Mouse (Mus musculus): ENCODE data around the gene St6galnac1.
A peak's percentile ranks its signal among the peaks of the same experiment; 100 is the strongest.
"Not testable (repeated sequence)": the region's sequence is repeated elsewhere in the genome, so short reads cannot be mapped to it uniquely, and the experiment has no call there.

The St6galnac1 gene

DNA sequence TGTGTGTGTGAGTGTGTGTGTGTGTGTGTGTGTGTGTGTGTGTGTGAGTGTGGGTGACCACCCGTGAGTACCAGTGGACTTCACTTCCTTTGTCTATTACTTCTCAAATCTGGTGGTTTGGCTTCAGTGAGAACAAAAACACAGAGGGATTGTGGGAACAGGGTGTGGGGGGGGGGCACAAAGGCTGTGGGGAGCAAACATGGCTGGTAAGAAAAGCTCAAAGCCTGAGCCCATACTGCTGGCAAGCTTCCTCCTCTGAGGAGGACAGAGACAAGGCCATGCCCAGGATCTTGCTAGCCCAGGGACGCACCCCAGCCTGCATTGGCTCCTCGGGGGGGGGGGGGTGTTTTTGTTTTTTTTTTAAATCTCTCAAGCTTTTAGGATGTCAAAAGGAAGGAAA lies 32.2 kb upstream of the St6galnac1 start:
- DNase-seq (ENCODE audit: low read depth, low spot score) = no peak

DNA sequence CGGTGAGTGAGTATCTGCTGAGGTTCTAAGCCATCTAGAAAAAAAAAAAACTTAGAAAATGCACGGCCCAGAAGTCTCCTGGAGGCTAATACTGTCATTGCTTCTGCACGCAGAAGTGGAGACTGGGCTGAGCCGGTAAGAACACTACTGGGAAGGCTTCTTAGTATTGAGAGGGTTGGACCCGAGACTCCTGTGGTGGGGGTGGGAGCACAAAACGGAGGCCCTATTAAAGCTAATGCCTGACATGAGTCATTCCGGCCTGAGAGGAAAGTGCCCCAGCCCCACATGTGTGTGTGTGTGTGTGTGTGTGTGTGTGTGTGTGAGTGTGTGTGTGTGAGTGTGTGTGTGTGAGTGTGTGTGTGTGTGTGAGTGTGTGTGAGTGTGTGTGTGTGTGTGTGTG lies 31.8 kb upstream of the St6galnac1 start:
- no peak for DNase-seq (ENCODE audit: low read depth, low spot score)

DNA sequence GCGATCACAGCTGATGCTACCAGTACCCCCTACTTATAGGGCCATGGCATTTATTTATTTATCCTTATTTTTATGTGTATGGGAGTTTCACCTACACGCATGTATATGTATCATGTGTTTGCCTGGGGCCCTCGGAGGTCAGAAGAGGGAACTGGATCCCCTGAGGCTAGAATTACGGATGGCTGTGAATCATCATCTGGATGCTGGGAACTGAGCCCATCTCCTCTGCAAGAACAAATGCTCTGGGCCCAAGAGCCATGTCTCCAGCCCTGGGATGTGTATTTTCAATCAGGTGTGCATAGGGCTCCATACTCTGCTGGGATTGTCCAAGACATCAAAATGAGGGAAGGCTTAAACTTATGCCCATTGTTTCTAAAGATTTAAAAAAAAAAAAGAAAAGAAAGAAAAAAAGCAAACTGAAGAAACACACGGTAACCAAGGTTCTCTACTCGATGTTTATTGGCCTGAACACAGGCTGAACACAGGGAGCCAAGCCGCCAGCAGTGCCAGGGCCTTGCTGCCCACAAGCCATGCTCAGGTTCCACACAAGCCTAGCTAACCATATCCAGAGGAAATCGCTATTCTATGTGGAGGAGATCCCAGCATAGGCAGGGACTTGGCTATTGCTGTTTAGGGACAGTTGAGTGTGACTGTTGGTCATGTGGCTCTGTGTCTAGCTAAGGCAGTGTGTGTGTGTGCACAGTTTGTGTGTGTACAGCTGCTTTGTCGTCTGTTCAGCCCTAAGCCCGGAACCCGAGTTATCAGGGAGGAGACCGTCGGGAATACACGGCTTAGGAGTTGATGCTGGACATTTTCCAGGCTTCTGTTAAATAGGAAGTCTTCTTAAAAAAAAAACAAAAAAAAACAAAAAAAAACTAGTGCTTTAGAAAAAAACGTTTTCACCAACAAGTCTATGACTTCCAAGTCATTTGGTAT lies 31.1 kb upstream of the St6galnac1 start:
- DNase-seq (ENCODE audit: low read depth, low spot score) = no peak

DNA sequence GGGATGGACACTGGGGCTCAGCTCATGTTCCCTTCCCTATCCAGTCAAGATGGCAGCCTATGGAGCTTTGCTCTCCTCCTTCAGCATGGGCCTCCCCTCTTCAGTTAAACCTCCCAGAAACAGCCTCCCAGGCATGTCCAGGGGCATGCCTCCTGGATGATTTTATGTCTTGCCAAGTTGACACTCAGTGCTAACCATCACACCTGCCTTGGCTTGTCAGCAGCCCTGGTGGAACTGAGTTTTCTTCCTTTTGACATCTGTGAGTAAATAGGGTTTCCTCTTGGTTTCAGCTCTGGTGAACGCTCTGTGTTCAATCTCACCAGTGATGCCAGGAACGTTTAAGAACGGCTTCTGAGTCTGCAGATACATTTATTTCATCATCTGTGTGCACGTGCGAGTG lies 27.4 kb upstream of the St6galnac1 start:
- DNase-seq (ENCODE audit: low read depth, low spot score) = no peak

DNA sequence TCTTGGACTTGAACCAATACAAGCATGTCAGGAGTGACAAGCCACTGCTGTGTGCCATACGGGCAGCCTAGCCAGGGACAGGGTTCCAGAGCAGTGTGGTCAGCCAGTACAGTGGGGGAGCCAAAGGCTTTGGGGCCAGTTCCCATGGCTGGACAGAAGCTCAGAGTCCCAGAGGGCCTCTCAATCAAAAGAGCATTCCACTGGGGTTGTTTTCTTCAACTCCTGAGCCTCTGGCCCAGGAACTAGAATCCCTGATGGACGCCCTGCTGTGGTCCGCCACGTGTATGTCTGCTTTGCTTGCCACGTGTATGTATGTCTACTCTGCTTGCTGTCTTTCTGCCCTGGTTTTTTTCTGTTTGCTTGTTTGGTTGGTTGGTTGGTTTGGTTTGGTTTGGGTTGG lies 25.8 kb upstream of the St6galnac1 start:
- no peak for DNase-seq (ENCODE audit: low read depth, low spot score)

DNA sequence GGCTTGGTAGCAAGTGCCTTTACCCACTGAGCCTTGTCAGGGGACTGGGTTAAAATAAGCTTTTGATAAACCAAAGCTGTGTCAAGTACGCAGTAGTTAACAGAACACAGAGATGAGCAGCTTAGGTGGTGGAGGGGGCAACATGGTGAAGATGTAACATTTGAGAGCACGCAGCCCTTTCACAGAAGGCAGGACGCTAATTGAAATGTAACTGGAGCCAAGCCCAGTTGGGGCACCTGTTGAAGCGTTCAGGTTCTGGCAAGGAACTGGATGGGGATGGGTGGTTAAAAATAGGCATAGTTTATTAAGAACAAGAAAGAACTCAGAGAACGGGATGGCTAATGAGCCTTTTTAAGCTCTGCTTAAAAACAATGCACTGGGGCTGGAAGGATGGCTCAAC lies 24.1 kb upstream of the St6galnac1 start:
- DNase-seq (ENCODE audit: low read depth, low spot score) = no peak

DNA sequence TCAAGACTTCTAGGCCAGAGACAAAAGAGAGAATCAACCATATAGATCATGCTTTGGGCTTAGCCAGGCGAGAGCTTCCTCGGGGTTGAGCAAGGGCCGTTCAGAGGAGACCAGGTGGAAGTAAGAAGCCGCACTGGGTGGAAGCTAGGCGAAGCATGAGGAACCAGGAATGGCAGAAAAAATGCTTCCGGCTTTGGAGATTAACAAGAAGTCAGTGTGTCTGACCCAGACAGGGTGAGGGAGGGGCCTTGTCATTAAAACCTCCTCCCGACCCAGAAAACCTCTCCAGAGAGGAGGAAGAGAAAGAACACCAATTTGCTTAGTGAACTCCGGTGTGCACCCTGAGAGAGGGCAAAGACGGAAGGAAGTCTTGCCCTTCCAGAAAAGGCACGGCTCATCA lies 8.9 kb upstream of the St6galnac1 start:
- no peak for DNase-seq (ENCODE audit: low read depth, low spot score)

DNA sequence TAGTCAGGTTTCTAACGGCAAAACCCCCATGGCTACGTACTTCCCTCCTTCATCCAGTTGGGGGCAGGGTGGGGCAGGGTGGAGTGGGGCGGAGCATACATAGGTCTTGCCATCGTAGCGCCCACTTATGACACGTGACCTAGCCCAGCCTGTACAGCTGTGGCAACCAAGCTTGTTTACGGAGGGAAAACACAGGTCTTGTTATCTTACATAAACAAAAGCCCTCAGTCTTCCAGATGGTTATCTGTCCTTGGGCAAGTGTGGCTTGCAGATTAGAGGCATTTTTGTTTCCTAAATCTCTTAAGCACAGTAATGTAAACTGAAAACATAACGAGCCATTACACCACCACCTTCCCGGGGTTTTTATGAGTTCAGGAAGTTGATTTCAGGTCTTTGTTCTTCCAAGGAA lies 7.4 kb upstream of the St6galnac1 start:
- peak; percentile 78 for DNase-seq (ENCODE audit: low read depth, low spot score)

DNA sequence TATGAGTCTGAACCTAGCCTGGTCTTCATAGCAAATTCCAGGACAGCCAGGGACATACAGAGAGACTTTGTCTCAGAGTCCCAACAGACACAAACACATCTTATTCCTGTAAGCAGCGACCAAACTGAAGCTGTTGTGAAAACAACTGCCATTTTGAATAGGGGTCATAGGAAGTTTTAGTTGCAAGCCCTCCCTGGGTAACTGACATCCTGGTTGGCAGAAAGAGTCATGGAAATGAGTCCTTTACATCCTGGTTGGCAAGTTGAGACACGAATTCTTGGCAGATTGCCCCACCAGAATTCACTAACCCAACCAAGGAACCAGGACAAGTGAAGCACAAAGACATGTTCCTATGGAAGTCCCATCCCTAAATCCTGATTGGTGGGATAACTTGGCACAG lies 2.1 kb downstream of the St6galnac1 start:
- no peak for DNase-seq (ENCODE audit: low read depth, low spot score)

DNA sequence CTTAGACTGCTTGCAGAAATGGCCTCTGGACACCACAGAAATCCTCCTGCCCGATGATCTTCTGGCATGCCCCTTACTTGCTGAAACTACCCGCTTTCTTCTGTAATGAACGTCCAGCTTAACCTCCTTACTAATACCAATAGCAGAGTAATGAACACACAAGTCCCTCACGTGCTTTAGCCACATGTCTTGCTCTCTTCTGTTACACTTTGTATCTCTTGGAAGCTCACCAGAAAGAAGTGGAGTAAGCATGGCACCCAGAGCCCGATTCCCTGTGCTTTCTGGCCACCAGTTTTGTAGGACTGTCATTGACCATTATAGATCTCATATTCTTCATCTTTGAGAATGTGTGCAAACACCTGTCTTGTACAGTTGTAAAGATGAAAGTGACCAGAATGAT lies 5.4 kb downstream of the St6galnac1 start:
- no peak for DNase-seq (ENCODE audit: low read depth, low spot score)

DNA sequence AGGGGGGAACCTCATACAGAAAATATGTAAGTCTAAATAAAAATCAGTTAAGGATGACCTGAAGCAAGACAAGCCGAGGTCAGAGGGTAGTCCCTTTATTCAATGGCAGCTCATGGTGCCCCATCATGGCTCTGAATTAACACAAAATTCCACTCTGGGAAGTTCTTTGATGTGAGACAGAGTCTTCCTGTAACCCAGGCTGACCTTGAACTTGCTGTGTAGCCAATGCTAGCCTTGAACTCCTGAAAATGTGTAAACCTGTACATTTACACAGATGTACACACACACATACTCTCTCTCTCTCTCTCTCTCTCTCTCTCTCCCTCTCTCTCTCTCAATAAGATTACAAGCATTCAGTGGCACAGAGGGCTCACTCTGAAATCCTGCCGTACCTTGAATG lies 10.4 kb downstream of the St6galnac1 start:
- DNase-seq (ENCODE audit: low read depth, low spot score) = no peak

DNA sequence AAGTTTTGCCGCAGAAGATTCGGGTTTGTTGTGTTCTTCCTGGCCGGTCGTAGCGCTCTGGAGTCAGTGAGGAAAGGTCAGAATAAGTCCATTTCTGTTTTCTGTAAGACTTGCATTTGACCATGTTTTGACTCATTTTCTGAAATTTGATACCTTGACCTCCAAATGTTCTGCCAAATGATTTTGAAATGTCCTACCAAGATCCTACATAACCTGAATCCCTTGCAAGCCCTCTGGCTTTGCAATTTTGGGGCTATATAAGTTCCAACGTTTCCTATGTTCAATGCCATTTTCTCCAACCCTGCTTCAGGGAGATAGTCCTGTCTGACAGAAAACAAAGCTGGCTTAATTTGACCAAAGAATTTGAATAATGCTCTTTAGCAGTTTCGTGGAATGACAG lies 11.0 kb downstream of the St6galnac1 start:
- DNase-seq (ENCODE audit: low read depth, low spot score) = no peak

DNA sequence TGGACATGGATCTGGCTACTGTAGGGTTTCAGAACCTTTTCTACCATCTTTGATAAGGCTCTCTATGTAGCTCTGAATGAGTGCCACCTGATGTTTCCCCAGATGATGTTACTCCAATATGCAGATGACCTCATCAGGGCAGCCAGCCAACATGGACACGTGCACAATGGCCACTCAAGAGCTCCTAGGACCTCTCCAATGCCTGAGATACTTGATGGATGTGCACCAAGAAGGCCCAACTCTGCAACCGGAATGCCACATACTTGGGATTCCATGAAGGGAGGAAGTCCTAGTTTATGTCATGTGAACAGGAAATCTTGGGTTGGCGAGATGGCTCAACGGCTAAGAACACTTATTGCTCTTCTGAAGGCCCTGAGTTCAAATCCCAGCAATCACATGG lies 20.1 kb downstream of the St6galnac1 start:
- no peak for DNase-seq (ENCODE audit: low read depth, low spot score)

DNA sequence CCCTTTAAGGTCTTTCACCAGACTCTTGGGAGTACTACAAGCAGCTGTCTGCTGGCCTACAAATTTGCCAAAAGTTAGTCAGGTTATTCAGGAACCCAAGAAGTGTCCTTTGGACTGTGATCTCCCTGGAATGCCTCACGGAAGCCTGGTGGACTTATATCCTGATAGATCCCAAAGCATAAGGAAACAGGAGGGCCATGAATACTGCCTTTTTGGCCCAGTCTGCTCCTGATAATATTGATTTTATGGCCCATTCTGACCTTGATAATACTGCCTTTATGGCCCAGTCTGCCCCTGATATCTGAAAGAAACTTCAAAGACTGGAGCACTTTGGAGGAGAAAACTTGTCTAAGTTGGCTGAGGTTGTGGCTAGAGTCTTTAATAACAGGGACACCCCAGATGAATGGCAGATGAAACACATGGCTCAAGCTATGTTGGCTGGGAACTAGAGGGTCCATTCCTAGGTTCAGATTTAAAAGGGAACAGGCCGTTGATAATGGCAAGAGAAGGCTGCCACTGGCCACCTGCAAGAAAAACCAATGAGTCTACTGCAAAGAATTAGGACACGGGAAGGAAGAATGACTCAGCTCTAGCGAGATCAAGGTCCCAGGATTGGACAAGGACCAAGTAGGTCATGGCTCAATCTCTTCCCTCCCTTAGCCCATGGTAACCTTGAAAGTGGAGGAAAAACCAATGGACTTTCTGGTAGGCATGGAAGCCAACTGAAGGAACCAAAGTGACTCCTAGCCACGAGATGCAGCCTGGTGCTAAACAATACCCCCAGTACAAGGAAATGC lies 21.4 kb downstream of the St6galnac1 start:
- DNase-seq (ENCODE audit: low read depth, low spot score) = no peak

DNA sequence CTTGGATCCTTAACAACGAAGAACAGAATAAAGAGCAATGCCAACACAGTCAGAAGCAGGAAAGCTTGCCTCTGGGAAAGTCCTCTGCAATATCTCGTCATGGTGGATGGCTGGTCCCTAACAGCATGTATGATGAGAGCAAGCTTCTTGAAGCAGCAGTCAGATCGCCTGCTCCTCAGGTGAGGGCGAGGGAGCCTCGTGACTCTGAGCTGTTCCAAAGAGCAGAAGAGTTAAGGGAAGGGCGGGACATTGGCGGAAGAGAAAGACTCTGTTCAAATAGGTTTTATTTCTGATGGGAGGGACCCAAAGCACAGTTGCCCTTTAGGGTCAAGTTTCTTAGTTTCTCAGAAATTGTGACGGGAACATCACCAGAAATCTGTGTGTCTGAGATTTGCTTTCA lies 25.6 kb downstream of the St6galnac1 start:
- no peak for DNase-seq (ENCODE audit: low read depth, low spot score)

DNA sequence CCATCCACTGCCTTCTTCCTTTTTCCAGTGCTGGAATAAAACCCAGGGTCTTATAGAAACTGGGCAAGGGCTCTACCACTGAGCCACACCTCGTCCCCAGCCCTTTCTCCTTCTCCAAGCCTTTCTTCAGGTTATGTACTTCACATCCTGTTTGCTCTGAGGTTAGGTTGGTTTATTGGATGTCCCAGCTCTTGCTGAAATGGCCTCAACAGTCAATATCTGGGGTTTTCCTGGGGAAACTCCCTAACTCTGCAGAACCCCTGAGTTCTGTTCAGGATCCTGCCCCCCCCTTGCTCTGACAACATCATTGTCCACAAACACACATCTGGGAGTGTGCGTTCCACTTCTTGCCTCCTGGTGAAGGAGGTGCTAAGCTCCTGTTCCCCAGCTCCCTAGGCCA lies 26.6 kb downstream of the St6galnac1 start:
- not testable (repeated sequence) for DNase-seq (ENCODE audit: low read depth, low spot score)

DNA sequence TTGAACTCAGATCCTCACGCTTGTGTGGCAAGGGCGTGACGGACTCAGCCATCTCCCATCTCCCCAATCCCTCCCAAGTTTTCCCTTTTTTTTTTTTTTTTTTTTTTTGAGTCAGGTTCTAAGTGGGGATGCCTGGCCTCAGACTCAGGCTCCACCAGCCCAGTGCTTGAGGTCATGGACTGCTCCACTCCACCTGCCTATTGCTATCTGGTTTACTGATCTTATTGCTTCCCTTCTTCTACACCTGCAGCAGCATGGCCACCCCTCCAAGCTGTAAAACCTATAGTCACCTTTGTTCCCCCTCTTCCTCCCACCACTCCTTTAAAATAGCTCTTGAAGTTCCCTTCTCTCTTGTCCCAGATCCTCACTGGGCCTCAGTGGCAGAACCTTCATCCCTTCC lies 28.5 kb downstream of the St6galnac1 start:
- DNase-seq (ENCODE audit: low read depth, low spot score) = not testable (repeated sequence)

DNA sequence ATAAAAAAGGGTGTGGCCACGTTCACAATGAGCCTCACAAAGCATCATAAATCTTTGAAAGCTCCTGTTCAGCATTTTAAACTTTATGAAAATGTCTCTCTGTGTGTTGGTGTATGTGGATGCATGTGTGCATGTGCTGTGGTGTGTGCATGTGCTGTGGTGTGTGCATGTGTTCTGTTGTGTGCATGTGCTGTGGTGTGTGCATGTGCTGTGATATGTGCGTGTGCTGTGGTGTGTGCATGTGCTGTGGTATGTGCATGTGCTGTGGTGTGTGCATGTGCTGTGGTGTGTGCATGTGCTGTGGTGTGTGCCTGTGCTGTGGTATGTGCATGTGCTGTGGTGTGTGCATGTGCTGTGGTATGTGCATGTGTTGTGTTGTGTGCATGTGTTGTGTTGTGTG lies 29.9 kb downstream of the St6galnac1 start:
- not testable (repeated sequence) for DNase-seq (ENCODE audit: low read depth, low spot score)

DNA sequence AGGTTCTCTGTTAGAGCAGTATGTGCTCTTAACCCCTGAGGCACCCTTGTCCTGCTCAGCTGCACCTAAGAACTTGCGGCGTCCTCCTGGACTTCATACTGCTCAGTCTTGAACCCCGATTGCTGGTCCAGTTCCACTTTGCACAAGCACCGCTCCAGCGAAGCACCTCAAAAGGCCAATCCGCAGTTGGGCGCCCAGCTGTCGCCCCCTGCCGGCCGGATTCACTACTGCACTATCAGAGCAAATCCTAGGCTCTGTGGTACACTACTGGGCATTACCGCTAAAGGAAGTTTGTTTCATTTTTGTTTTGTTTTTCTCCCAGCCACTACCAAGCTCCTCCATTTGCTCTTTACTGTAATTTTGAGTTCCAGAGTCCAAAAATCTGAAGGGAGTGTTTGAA lies 36.9 kb downstream of the St6galnac1 start:
- no peak for DNase-seq (ENCODE audit: low read depth, low spot score)

DNA sequence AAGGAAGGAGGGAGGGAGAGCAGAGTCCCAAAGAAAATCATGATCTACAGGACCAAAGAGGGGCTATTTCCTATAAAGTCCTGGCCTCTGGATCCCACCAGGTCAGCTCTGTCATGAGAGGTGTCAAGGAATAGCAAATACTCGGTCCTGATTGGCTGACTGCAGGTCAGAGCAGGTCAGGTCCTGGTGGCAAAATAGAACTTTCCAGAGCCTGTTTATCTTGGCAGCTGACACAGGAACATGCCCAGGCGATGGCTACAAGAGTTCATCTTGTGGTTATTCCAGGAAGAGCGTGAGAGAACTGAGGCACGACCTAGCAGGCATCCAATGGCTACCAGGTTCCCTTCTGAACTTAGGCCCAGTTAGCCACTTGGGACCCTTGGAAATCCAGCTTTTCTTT lies 42.8 kb downstream of the St6galnac1 start:
- DNase-seq (ENCODE audit: low read depth, low spot score) = no peak

DNA sequence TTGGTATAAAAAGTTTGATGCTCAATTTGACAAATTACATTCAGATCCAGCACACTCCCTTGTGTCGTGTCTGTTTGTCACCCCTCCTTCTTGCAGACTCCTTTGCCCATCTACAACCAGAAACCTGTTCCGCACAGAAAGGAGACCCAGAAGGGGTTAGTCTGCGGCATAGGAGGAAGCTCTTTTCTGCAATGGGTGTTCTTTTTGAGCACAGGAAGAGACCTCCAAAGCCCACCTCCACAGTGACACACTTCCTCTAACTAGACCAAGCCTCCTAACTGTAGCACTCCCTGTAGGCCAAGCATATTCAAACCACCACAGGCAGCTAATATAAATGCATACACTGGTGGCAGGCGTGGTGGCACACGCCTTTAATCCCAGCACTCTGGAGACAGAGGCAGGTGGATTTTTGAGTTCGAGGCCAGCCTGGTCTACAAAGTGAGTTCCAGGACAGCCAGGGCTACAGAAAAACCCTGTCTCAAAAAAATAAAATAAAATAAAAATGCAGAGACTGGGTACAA lies 44.2 kb downstream of the St6galnac1 start:
- DNase-seq (ENCODE audit: low read depth, low spot score) = not testable (repeated sequence)

DNA sequence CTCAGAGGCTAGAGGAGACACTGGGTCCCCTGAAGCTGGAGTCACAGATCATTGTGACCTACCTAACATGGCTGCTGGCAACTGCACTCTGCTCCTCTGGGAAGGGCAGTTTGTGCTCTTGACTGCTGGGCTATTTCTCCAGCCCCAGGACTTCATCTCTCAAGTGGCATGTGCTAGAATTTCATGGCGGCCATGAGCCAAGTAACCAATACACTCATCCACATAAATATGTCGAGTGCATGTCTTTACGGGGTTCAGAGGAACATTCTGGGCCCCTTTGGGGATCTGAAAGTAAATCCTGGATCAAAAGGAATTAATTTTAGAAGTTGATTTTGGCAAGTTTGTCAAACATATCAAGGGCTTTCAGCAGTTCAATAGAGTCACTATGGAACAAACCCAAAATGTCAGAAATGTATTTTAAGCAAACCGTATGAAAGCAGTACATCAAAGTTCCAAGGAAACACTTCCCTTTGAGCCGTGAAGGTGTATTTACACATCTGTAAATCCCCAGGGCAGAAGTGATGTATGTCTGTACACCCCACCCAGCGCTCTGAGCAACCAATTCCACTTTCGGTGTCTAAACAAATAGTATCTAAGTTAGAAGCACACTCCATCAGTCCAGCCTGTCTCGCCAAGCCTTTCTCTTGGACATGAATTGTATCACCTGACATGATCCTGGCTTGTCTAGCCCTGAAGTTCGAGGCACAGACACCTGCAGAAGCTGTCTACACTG lies 45.9 kb downstream of the St6galnac1 start:
- DNase-seq (ENCODE audit: low read depth, low spot score) = no peak

All from c-Kit-negative CD71-positive TER-119-positive erythroid progenitor cells, embryonic 14.5 days (primary cell).